Mouse (Mus musculus) limb, embryonic 13.5 days (tissue): ENCODE measurements around the gene Trmu. TPM values are rescaled to one million over a fixed set of nuclear protein-coding genes. Genes with fewer than 3 reads are reported as not detected.

ENCODE experiments used
- ATAC-seq: fragments of 200-750 bp; cut with Nextera tagmentation; 2 replicates; pipeline ENCODE4 v1.8.0; 2017; ENCODE audit warnings: low read depth, moderate number of reproducible peaks, moderate TSS enrichment; ENCODE audit not compliant: low FRiP score
- H3K27ac ChIP-seq: fragments of 300-500 bp; sonication (generic); 2 replicates; pipeline ENCODE4 v1.5.1; 2015; ENCODE audit warnings: inconsistent platforms, mild to moderate bottlenecking, moderate library complexity
- H3K27me3 ChIP-seq: fragments of 300-500 bp; sonication (generic); 2 replicates; pipeline ENCODE4 v1.6.1; 2015; ENCODE audit warnings: mild to moderate bottlenecking, inconsistent platforms
- H3K36me3 ChIP-seq: fragments of 300-500 bp; sonication (generic); 2 replicates; pipeline ENCODE4 v1.6.1; 2015; ENCODE audit warnings: inconsistent platforms, mild to moderate bottlenecking, moderate library complexity
- H3K4me1 ChIP-seq: fragments of 300-500 bp; sonication (generic); 2 replicates; pipeline ENCODE4 v1.6.1; 2015; ENCODE audit warnings: inconsistent platforms
- H3K4me2 ChIP-seq: fragments of 300-500 bp; sonication (generic); replicated peaks from 2 replicates; pipeline ENCODE4 v1.6.1; 2015; ENCODE audit warnings: inconsistent platforms, mild to moderate bottlenecking, moderate library complexity
- H3K4me3 ChIP-seq: fragments of 300-500 bp; sonication (generic); 2 replicates; pipeline ENCODE4 v1.5.1; 2015; ENCODE audit warnings: moderate library complexity, mild to moderate bottlenecking, inconsistent platforms
- H3K9ac ChIP-seq: fragments of 300-500 bp; sonication (generic); 2 replicates; pipeline ENCODE4 v1.6.1; 2015; ENCODE audit warnings: mild to moderate bottlenecking, inconsistent platforms
- H3K9me3 ChIP-seq: fragments of 300-500 bp; sonication (generic); 2 replicates; pipeline ENCODE4 v1.6.1; 2016; ENCODE audit warnings: inconsistent platforms
- WGBS: fragments of 180-500 bp; shearing (Covaris S2); methylation state at CpG from one replicate; pipeline ENCODE4 v1.1.7; 2015; 5-methylcytosine and 5-hydroxymethylcytosine counted together
- polyA plus RNA-seq: library from polyadenylated mRNA; unstranded; fragments of >200 nt; fragmentation: Nextera tagmentation; extraction: Ambion mirVana; gene quantifications from 2 replicates; pipeline ENCODE4 v1.2.1, GENCODE M21; 2015

The Trmu gene
- polyA plus RNA-seq = 44.3 and 49.5 TPM in 2 replicates

DNA sequence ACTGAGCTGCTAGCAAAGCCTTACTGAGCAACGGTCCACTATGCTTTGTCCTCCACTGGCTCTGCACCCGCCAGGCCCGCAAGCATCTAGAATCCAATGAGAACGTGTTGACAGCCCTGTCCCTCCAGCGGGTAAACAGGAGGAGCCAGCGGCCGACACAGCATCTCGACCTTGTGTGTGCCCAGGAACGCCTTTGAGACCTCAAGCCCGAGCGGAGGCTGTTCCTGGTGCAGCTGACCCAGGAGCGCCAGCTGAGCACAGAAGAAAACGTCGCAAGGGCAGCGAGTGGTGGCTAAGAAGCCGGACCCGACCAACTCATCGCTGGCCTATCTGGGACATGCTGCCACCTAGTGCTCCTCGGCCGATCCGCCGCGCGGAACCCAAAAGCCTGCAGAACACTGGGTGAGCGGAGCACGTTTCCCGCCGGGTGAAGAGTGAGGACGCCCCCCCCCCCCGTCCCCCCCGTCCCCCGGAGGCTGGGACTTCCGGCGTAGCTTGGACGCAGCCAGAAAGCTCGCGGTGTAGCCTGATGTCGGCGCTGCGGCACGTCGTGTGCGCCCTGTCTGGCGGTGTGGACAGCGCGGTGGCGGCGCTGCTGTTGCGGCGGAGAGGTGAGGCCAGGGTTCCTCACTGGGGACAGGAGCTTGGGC, at the start of gene Trmu:
TSS of gene Trmu (plus strand) at position 465 of the 650 bp plus-strand sequence.
- Histone ChIP-seq H3K27me3 (no peaks in the 10 kb centered on the region), H3K4me2 (peak within 1 kb of the TSS; percentile 93), H3K9ac (peak within 1 kb of the TSS; percentile 92), H3K36me3 (peaks cover 53% of the 10 kb centered on the region), H3K9me3 (no peaks in the 10 kb centered on the region), H3K27ac (peak within 1 kb of the TSS; percentile 79), H3K4me1 (peaks cover 14% of the 10 kb centered on the region), H3K4me3 (peak within 1 kb of the TSS; percentile 82)
- peak; percentile 95 for ATAC-seq
- 1% methylated on average over 48 of the region's 50 CpGs for WGBS

DNA sequence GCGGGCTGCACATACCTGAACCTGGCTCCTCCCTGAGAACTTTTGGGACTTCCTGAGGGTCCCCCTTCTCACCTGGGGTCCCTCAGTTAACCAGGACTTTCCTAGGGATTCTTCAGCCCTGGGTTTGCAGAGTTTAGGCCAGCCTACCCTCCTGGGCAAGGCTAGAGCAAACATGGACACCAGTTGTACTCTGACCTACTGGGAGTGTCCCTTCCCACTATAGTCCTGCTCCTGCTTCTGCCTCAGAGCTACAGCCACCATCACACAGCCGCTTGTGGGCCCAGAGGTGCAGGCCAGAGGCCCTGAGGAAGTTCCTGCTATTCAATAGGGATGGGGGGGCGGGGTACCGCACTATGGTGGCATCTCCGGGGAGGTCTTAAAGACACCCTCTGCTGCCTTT, 49.6 kb upstream of the Trmu start:
- WGBS = 71% methylated on average over 5 of the region's 5 CpGs
- Histone ChIP-seq H3K9ac (no peak overlapping the region; the same call in 1 of the 2 replicates), H3K4me1 (peaks cover 15% of the 10 kb centered on the region), H3K36me3 (no peaks in the 10 kb centered on the region), H3K27me3 (no peaks in the 10 kb centered on the region), H3K4me3 (no peak overlapping the region), H3K4me2 (no peak overlapping the region), H3K9me3 (no peaks in the 10 kb centered on the region), H3K27ac (no peak overlapping the region)
- no peak for ATAC-seq

DNA sequence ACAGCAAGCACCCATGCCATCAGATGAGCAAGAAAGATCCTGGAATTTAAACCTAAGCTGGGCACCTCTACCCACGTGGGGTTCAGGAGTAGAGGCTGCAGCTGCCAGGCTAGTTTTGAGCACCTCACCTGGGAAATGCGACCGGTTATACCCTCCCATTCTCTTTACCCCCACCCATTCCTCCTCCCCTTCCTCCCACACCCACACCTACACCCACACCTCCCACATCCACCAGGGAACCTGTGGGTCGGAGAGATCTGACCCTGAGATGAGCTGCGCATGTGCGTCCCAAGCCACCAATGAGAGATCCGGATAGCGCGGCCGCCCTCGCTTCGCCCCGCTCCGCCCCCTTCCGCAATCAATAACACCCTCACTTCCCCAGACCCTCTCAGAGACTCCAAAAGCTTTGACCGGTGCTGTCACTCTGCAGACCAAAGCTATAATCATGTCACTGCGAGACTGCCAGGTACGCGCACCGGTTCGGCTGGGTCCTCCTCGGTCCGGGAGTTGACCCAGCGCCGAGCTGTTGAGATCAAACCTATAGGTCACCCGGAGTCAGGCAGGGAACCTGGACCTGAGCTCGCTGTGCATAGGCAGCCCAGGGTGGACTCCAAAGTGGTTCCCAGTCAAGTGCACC, 47.0 kb upstream of the Trmu start, which contains the start of gene Ttc38:
TSS of gene Ttc38 (plus strand) at position 353 of the 637 bp plus-strand sequence.
- Histone ChIP-seq H3K27ac (no peak within 1 kb of the TSS), H3K36me3 (peaks cover 7% of the 10 kb centered on the region), H3K4me1 (peaks cover 15% of the 10 kb centered on the region), H3K9me3 (no peaks in the 10 kb centered on the region), H3K9ac (peak within 1 kb of the TSS; percentile 72), H3K4me2 (peak within 1 kb of the TSS; percentile 74), H3K27me3 (no peaks in the 10 kb centered on the region), H3K4me3 (peak within 1 kb of the TSS; percentile 62)
- 1% methylated on average over 27 of the region's 27 CpGs for WGBS
- ATAC-seq = peak; percentile 92

DNA sequence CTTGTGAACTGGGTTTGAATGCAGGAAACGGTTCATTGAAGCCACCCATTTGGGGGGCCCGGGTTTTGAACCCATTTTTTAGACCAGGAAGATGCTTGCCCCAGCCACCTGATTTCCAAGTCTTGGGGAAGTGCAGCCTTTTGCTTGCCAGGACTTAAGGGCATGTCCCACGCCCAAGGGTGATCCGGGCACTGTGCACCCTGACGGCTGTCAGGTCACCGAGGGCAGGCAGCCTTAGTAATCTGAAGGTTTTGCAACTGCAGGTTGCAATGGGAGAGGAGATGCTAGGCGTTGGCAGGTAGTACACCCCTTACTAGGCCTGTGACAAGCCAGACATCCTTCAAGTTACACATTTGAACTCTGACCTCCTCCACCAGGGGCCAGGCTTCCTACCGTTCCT, 46.5 kb upstream of the Trmu start:
- Histone ChIP-seq H3K27ac (no peak overlapping the region), H3K9ac (peak overlapping the region; percentile 72), H3K4me3 (peak overlapping the region; percentile 62), H3K9me3 (no peaks in the 10 kb centered on the region), H3K27me3 (no peaks in the 10 kb centered on the region), H3K4me2 (peak overlapping the region; percentile 74), H3K36me3 (peaks cover 7% of the 10 kb centered on the region), H3K4me1 (peaks cover 15% of the 10 kb centered on the region)
- 43% methylated on average over 8 of the region's 8 CpGs for WGBS
- ATAC-seq = no peak

DNA sequence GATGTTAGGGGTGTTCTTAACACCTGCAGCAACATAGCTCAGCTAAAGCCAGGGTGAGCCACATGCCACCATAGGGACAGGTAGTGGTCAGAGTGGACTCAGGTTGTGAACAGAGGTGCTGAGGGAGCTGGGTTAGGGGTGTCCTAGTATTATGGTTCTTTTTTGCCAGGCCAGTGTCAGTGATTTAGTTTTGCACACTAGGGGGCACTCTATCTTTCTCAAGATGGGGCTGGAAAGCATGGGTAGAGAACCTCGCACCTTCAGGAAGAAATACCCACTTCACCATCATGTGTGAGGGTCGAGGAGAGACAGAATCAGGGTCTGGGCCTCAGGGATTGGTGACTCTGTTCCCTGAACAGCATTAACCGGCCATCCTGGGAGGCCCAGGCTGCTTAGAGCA, 43.8 kb upstream of the Trmu start:
- Histone ChIP-seq H3K27me3 (no peaks in the 10 kb centered on the region), H3K9me3 (no peaks in the 10 kb centered on the region), H3K27ac (no peak overlapping the region), H3K4me1 (peaks cover 15% of the 10 kb centered on the region), H3K9ac (no peak overlapping the region), H3K4me3 (no peak overlapping the region), H3K36me3 (peaks cover 7% of the 10 kb centered on the region), H3K4me2 (no peak overlapping the region)
- ATAC-seq = no peak
- 54% methylated on average over 3 of the region's 3 CpGs for WGBS

DNA sequence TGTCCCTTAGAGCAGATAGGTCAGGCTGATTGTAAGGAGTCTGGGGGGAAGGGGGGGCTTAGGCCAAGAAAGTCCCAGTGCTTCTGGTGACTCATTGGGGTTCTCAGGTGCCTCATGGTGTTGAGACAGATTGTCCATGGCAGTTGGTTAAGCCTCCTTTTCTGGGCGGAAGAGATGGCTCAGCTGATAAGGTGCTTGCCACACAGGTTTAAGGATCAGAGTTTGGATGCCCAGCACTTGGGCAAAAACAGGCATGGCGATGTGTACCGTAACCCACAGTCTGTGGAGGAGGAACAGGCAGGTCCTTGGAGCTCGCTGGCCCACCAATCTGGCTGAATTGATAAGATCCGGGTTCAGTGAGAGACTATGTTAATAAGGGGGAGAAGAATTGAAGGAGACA, 42.2 kb upstream of the Trmu start:
- no peak overlapping the region for H3K27ac ChIP-seq
- no peaks in the 10 kb centered on the region for H3K9me3 ChIP-seq
- no peak overlapping the region for H3K4me3 ChIP-seq
- no peak overlapping the region for H3K4me2 ChIP-seq
- peaks cover 7% of the 10 kb centered on the region for H3K36me3 ChIP-seq
- H3K27me3 ChIP-seq = no peaks in the 10 kb centered on the region
- no peak for ATAC-seq
- 92% methylated on average over 5 of the region's 5 CpGs for WGBS
- no peak overlapping the region for H3K9ac ChIP-seq
- H3K4me1 ChIP-seq = peaks cover 9% of the 10 kb centered on the region

DNA sequence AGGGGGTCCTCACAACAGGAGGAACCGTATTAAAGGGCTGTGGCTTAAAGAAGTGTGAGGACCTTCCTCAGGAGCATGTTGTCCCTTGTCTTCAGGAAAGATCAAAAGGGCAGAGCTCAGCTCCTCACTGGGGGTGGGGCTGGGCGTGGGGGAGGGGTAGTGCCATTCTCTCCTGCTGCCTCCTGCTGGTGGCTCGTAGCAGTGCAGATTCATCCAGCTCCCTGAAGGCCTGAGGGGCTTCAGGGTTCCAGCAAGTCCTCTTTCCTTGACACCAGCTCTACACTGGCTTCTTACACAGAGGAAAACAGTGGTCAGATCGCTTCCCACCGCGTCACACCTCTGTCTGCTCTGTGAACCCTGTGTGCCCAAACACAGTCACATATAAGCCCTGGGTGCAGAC, 38.1 kb upstream of the Trmu start:
- 31% methylated on average over 6 of the region's 6 CpGs for WGBS

DNA sequence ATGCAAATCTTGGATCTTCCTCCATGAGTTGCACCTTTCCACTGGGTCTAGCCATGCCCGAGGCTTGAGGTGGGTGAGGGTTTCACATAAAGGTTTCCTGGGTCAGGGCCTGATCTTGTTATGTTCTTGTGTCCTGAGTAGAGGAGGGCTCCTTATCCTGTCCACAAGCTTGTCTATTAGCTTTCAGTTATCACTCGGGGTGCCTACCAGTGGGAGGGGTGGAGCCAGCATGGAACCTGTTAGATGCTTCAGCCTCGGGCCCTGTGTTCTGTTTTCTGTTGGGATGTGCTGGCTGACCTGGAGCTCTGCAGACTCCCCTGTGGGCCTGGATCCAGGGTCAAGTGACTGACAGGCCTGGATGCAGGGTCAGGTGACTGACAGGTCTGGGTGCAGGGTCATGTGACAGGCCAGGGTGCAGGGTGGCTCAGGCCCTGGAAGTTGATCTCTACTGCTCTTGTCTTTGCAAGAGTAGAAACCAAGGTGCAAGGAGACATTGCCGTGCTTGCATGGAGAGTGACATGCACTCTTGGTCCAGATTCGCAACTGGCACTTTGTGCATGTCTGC, 37.2 kb upstream of the Trmu start:
- Histone ChIP-seq H3K4me2 (no peak overlapping the region), H3K4me3 (no peak overlapping the region), H3K9ac (no peak overlapping the region), H3K36me3 (no peaks in the 10 kb centered on the region; the same call in none of the 2 replicates), H3K27me3 (no peaks in the 10 kb centered on the region), H3K27ac (no peak overlapping the region), H3K9me3 (no peaks in the 10 kb centered on the region), H3K4me1 (no peaks in the 10 kb centered on the region)
- ATAC-seq = no peak
- WGBS = 69% methylated on average over 5 of the region's 5 CpGs

More for the DNA sequence above, 38.1 kb upstream of the Trmu start:
- H3K4me3 ChIP-seq = no peak overlapping the region
- no peak overlapping the region for H3K27ac ChIP-seq
- ATAC-seq = no peak
- H3K27me3 ChIP-seq = no peaks in the 10 kb centered on the region
- no peak overlapping the region for H3K9ac ChIP-seq
- H3K4me1 ChIP-seq = no peaks in the 10 kb centered on the region
- H3K36me3 ChIP-seq = peaks cover 5% of the 10 kb centered on the region
- no peaks in the 10 kb centered on the region for H3K9me3 ChIP-seq
- H3K4me2 ChIP-seq = no peak overlapping the region

DNA sequence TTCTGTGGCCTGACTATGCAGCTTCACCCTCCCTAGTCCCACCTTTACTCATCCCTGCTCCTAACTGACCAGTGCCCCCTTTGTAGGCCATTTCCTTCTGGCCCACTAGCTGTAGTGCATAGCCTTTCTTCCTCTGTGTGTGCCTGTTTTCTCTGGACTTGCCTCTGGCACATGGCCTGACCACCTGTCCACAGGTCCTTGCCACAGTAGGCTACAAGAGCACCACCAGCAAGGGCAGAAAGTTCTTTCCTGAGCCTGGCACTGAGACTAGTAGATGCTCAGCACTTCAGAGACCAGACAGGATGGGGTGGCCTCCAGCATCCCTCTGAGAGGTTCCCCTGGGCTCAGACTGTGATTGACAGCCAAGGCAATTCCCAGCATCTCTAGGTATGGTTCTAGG, 34.0 kb upstream of the Trmu start:
- Histone ChIP-seq H3K4me1 (no peaks in the 10 kb centered on the region), H3K4me3 (no peak overlapping the region), H3K4me2 (no peak overlapping the region), H3K27ac (no peak overlapping the region), H3K36me3 (no peaks in the 10 kb centered on the region; the same call in none of the 2 replicates), H3K9me3 (no peaks in the 10 kb centered on the region), H3K27me3 (no peaks in the 10 kb centered on the region), H3K9ac (no peak overlapping the region)
- no peak for ATAC-seq

DNA sequence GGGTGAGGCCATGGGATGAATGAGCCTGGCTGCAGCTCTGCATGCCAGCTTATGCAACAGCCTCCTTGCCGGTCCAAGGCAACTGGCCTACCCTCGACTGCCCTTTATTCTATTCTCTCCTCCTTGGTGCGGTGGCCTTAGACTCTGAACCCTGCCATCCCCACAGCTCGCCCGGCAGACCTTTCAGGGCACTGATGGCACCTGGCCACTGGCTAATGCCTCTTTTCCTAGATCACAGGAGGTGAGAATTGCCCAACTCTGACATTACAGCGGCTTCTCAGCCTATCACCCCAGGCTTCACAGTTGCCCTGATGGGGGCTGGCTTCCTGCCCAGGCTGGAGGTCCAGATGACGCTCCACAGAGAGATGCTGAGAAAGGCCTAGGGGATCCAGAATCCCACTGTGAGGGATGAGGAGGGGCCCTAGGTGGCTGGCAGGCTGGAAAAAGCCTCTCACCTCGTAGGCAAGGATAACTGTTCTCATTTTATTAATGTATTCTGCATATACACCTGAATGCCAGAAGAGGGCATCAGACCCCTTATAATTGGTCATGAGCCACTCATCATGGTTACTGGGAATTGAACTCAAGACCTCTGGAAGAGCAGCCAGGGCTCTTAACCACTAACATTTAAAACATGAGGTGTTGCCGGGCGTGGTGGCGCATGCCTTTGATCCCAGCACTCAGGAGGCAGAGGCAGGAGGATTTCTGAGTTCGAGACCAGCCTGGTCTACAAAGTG, 27.3 kb upstream of the Trmu start:
- H3K27ac ChIP-seq = no peak overlapping the region
- H3K36me3 ChIP-seq = peaks cover 1% of the 10 kb centered on the region; the same call in 1 of the 2 replicates
- no peaks in the 10 kb centered on the region for H3K4me1 ChIP-seq
- no peaks in the 10 kb centered on the region for H3K27me3 ChIP-seq
- H3K4me3 ChIP-seq = no peak overlapping the region
- 79% methylated on average over 12 of the region's 12 CpGs for WGBS
- H3K4me2 ChIP-seq = no peak overlapping the region
- ATAC-seq = no peak
- no peak overlapping the region for H3K9ac ChIP-seq
- H3K9me3 ChIP-seq = no peaks in the 10 kb centered on the region

DNA sequence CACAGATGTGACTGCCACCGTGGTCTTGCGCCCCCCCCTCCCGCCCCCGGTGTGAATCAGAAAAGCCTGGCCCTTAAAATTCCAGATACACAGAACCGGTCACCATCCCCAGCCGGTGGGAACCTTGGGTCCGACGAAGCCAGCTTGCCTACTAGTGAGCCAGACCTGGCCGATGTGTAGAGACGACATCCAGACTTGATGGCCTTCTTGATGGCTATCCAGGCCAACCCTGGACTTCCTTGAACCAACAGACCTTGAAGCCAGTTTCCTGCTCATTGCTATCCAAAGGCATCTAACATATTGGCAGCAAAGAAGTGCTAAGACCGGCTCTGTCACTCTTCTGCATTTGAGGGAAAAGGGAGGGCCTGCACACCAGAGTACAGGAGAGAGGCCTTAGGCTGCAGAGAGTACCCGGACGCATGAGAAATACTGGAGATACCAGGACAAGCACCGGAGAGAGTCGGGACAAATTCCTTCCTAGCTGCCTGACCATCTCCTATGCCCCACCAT, 20.1 kb upstream of the Trmu start:
- H3K9ac ChIP-seq = peak overlapping the region; percentile 83
- H3K27ac ChIP-seq = peak overlapping the region; percentile 72; the same call in 1 of the 2 replicates
- no peaks in the 10 kb centered on the region for H3K27me3 ChIP-seq
- peaks cover 31% of the 10 kb centered on the region for H3K36me3 ChIP-seq
- ATAC-seq = peak; percentile 33; the same call in 1 of the 2 replicates
- peak overlapping the region; percentile 89 for H3K4me2 ChIP-seq
- 9% methylated on average over 15 of the region's 15 CpGs for WGBS
- peak overlapping the region; percentile 83 for H3K4me3 ChIP-seq
- H3K4me1 ChIP-seq = peaks cover 21% of the 10 kb centered on the region
- no peaks in the 10 kb centered on the region for H3K9me3 ChIP-seq
